Mouse (Mus musculus) brain, embryonic 14.5 days (tissue): ENCODE data around the gene Nampt.

Source experiments
- CTCF ChIP-seq: fragments of 200-500 bp; IDR thresholded peaks from 2 replicates; pipeline ENCODE4 v1.5.1; 2012; ENCODE audit warnings: inconsistent platforms, mild to moderate bottlenecking, moderate library complexity, borderline replicate concordance; ENCODE audit not compliant: insufficient read depth, insufficient read length; ENCODE audit errors: extremely low read depth
- POLR2A ChIP-seq: fragments of 200-500 bp; IDR thresholded peaks from 2 replicates; pipeline ENCODE4 v1.6.1; 2012; ENCODE audit warnings: mild to moderate bottlenecking, inconsistent platforms, borderline replicate concordance; ENCODE audit not compliant: poor library complexity, insufficient read depth, insufficient read length, severe bottlenecking; ENCODE audit errors: extremely low read depth

- TF ChIP-seq CTCF (no peak), POLR2A (no peak)
Measured at GRCm38 (mm10) chr12:32879371-32879770, 60.0 kb downstream of the Nampt start.
